Mouse (Mus musculus) liver, embryonic 14.5 days (tissue): Measurements from ENCODE around the gene Cracr2b.

Source experiments
- CTCF ChIP-seq: IDR thresholded peaks from 2 replicates; pipeline ENCODE4 v1.5.1; 2016; ENCODE audit warnings: antibody characterized with exemption, low read depth, control low read depth
- EP300 ChIP-seq: IDR thresholded peaks from 2 replicates; pipeline ENCODE4 v1.6.1; 2016; ENCODE audit warnings: antibody characterized with exemption, low read depth

GRCm38 (mm10) chr7:141475011-141475804 lies 14.3 kb downstream of the Cracr2b start, which contains the start of the genes Polr2l and Tspan4:
- TF ChIP-seq EP300 = peak; percentile 50; the same call in 1 of the 2 replicates
- TF ChIP-seq CTCF = peak; percentile 46
